Mouse (Mus musculus) hindbrain, postnatal 0 days (tissue): ENCODE measurements around the gene 4921507P07Rik. TPM values are rescaled to one million over a fixed set of nuclear protein-coding genes. Genes with fewer than 3 reads are reported as not detected.

Experiments used
- ATAC-seq: fragments of 200-750 bp; cut with Nextera tagmentation; 2 replicates; pipeline ENCODE4 v1.8.0; 2017; ENCODE audit warnings: mild to moderate bottlenecking, moderate TSS enrichment, moderate library complexity
- DNase-seq: peaks from one replicate; pipeline ENCODE4 v3.0.0-alpha.2; 2015; ENCODE audit warnings: low spot score
- H3K27ac ChIP-seq: fragments of 300-500 bp; sonication (generic); 2 replicates; pipeline ENCODE4 v1.5.1; 2014; ENCODE audit warnings: mild to moderate bottlenecking
- H3K27me3 ChIP-seq: fragments of 300-500 bp; sonication (generic); 2 replicates; pipeline ENCODE4 v1.6.1; 2014; ENCODE audit warnings: low read length, mixed read lengths; ENCODE audit not compliant: insufficient read depth
- H3K36me3 ChIP-seq: fragments of 300-500 bp; sonication (generic); 2 replicates; pipeline ENCODE4 v1.6.1; 2014; ENCODE audit warnings: low read length, mixed read lengths; ENCODE audit not compliant: insufficient read depth
- H3K4me1 ChIP-seq: fragments of 300-500 bp; sonication (generic); 2 replicates; pipeline ENCODE4 v1.6.1; 2014; ENCODE audit warnings: antibody characterized with exemption, low read length, mixed read lengths; ENCODE audit not compliant: insufficient read depth
- H3K4me2 ChIP-seq: fragments of 300-500 bp; sonication (generic); 2 replicates; pipeline ENCODE4 v1.6.1; 2014; ENCODE audit warnings: low read depth, mild to moderate bottlenecking, low read length, moderate library complexity, mixed read lengths
- H3K4me3 ChIP-seq: fragments of 300-500 bp; sonication (generic); 2 replicates; pipeline ENCODE4 v1.5.1; 2014; ENCODE audit warnings: low read length
- H3K9ac ChIP-seq: fragments of 300-500 bp; sonication (generic); replicated peaks from 2 replicates; pipeline ENCODE4 v1.6.1; 2014; ENCODE audit warnings: mild to moderate bottlenecking, low read length, moderate library complexity, mixed read lengths
- H3K9me3 ChIP-seq: fragments of 300-500 bp; sonication (generic); 2 replicates; pipeline ENCODE4 v1.6.1; 2016; ENCODE audit warnings: low read length, mixed read lengths
- CTCF ChIP-seq: IDR thresholded peaks from 2 replicates; pipeline ENCODE4 v1.5.1; 2016; ENCODE audit warnings: antibody characterized with exemption, control low read depth, low read depth
- WGBS: fragments of 180-500 bp; shearing (Covaris S2); extraction: QIAGEN DNeasy Blood & Tissue Kit; methylation state at CpG from one replicate; pipeline ENCODE4 v1.1.7; 2014; 5-methylcytosine and 5-hydroxymethylcytosine counted together
- polyA plus RNA-seq: library from polyadenylated mRNA; unstranded; fragments of >200 nt; fragmentation: Nextera tagmentation; extraction: Ambion mirVana; gene quantifications from 2 replicates; pipeline ENCODE4 v1.2.1, GENCODE M21; 2015
- total RNA-seq: library from RNA; depleted of rRNA; stranded (reverse); fragments of >200 nt; gene quantifications from 2 replicates; pipeline ENCODE4 v1.2.3, GENCODE M21; 2014

Gene 4921507P07Rik
- total and polyA plus RNA-seq, 2 experiments from 2014 or later: 2.6 to 3.1 TPM

- H3K27ac ChIP-seq: no peak overlapping the region
- ATAC-seq (no peak), DNase-seq (no peak)
- no peaks in the 10 kb centered on the region for H3K4me1 ChIP-seq
- 72% methylated on average over 5 of the region's 5 CpGs for WGBS
- H3K9me3 ChIP-seq: no peaks in the 10 kb centered on the region
- H3K9ac ChIP-seq: no peak overlapping the region
- H3K4me3 ChIP-seq: no peak overlapping the region
- H3K27me3 ChIP-seq: no peaks in the 10 kb centered on the region
- no peak for TF ChIP-seq CTCF
- H3K4me2 ChIP-seq: no peak overlapping the region
- H3K36me3 ChIP-seq: no peaks in the 10 kb centered on the region
Measured at GRCm38 (mm10) chr6:50549051-50549450, 47.4 kb downstream of the 4921507P07Rik start.

- Histone ChIP-seq H3K4me3 (no peak overlapping the region), H3K27ac (no peak overlapping the region), H3K9ac (no peak overlapping the region), H3K4me2 (no peak overlapping the region), H3K9me3 (no peaks in the 10 kb centered on the region), H3K4me1 (no peaks in the 10 kb centered on the region), H3K27me3 (no peaks in the 10 kb centered on the region), H3K36me3 (no peaks in the 10 kb centered on the region)
- peak; percentile 78; the same call in 1 of the 2 replicates for ATAC-seq
- 24% methylated on average over 10 of the region's 10 CpGs for WGBS
- peak; percentile 77 for DNase-seq
- peak; percentile 86 for TF ChIP-seq CTCF
Measured at GRCm38 (mm10) chr6:50545412-50546043, 50.9 kb downstream of the 4921507P07Rik start.

- no peak for ATAC-seq
- 97% methylated on average over 1 of the region's 1 CpGs for WGBS
Measured at GRCm38 (mm10) chr6:50542535-50542934, 53.9 kb downstream of the 4921507P07Rik start.

GRCm38 (mm10) chr6:50539641-50540040 lies 56.8 kb downstream of the 4921507P07Rik start:
- DNase-seq (no peak), ATAC-seq (no peak)
- H3K27me3 ChIP-seq: no peaks in the 10 kb centered on the region
- no peak for TF ChIP-seq CTCF
- no peaks in the 10 kb centered on the region for H3K4me1 ChIP-seq
- H3K4me2 ChIP-seq: no peak overlapping the region
- no peaks in the 10 kb centered on the region for H3K36me3 ChIP-seq
- WGBS: 78% methylated on average over 1 of the region's 1 CpGs
- no peaks in the 10 kb centered on the region for H3K9me3 ChIP-seq
- no peak overlapping the region for H3K27ac ChIP-seq
- no peak overlapping the region for H3K4me3 ChIP-seq
- no peak overlapping the region for H3K9ac ChIP-seq

More at GRCm38 (mm10) chr6:50542535-50542934, 53.9 kb downstream of the 4921507P07Rik start:
- no peak overlapping the region for H3K4me3 ChIP-seq
- H3K36me3 ChIP-seq: no peaks in the 10 kb centered on the region
- DNase-seq: no peak
- no peaks in the 10 kb centered on the region for H3K27me3 ChIP-seq
- H3K4me1 ChIP-seq: no peaks in the 10 kb centered on the region
- H3K4me2 ChIP-seq: no peak overlapping the region
- no peaks in the 10 kb centered on the region for H3K9me3 ChIP-seq
- H3K27ac ChIP-seq: no peak overlapping the region
- no peak overlapping the region for H3K9ac ChIP-seq
- no peak for TF ChIP-seq CTCF

- Histone ChIP-seq H3K4me1 (no peaks in the 10 kb centered on the region), H3K36me3 (no peaks in the 10 kb centered on the region), H3K27ac (no peak overlapping the region), H3K4me3 (no peak overlapping the region), H3K27me3 (no peaks in the 10 kb centered on the region), H3K9me3 (no peaks in the 10 kb centered on the region), H3K4me2 (no peak overlapping the region), H3K9ac (no peak overlapping the region)
- WGBS: 11% methylated on average over 7 of the region's 7 CpGs
- DNase-seq (peak; percentile 96), ATAC-seq (peak; percentile 88)
- peak; percentile 98 for TF ChIP-seq CTCF
Measured at GRCm38 (mm10) chr6:50536461-50536892, 60.0 kb downstream of the 4921507P07Rik start.

GRCm38 (mm10) chr6:50535346-50535745 lies 61.1 kb downstream of the 4921507P07Rik start:
- TF ChIP-seq CTCF: no peak
- Histone ChIP-seq H3K27me3 (no peaks in the 10 kb centered on the region), H3K4me2 (no peak overlapping the region), H3K27ac (no peak overlapping the region), H3K9me3 (no peaks in the 10 kb centered on the region), H3K9ac (no peak overlapping the region), H3K36me3 (no peaks in the 10 kb centered on the region), H3K4me3 (no peak overlapping the region), H3K4me1 (no peaks in the 10 kb centered on the region)
- DNase-seq (no peak), ATAC-seq (no peak)
- 90% methylated on average over 3 of the region's 3 CpGs for WGBS

GRCm38 (mm10) chr6:50531920-50532319 lies 64.5 kb downstream of the 4921507P07Rik start:
- TF ChIP-seq CTCF: no peak
- WGBS: 68% methylated on average over 8 of the region's 8 CpGs
- ATAC-seq (no peak), DNase-seq (peak; percentile 6)
- no peak overlapping the region for H3K4me2 ChIP-seq
- no peak overlapping the region for H3K27ac ChIP-seq
- H3K36me3 ChIP-seq: no peaks in the 10 kb centered on the region
- no peaks in the 10 kb centered on the region for H3K9me3 ChIP-seq
- H3K4me1 ChIP-seq: no peaks in the 10 kb centered on the region
- no peaks in the 10 kb centered on the region for H3K27me3 ChIP-seq
- H3K9ac ChIP-seq: no peak overlapping the region
- H3K4me3 ChIP-seq: no peak overlapping the region
